Mouse (Mus musculus) heart, adult 2 months (tissue): ENCODE measurements at regions not wholly inside any gene's neighbourhood (a gene's known extent, or its start where the extent isn't known, plus 50 kb on each side); places are given as distances from the start of the nearest gene placed in this dataset.

Experiments
- DNase-seq, 2 experiments: peaks; one replicate each; pipeline ENCODE4 v3.0.0; 2021
- H3K27ac ChIP-seq: fragments of 200-600 bp; 2 replicates; pipeline ENCODE4 v1.8.1; 2022
- H3K27me3 ChIP-seq: fragments of 200-500 bp; 2 replicates; pipeline ENCODE4 v1.6.1; 2012; ENCODE audit warnings: mild to moderate bottlenecking, low read length, inconsistent platforms, mixed read lengths; ENCODE audit not compliant: control insufficient read depth, insufficient read depth
- H3K36me3 ChIP-seq: fragments of 200-500 bp; 2 replicates; pipeline ENCODE4 v1.6.1; 2012; ENCODE audit warnings: low read length, inconsistent platforms; ENCODE audit not compliant: control insufficient read depth, insufficient read depth
- H3K4me1 ChIP-seq: fragments of 200-500 bp; 2 replicates; pipeline ENCODE4 v1.6.1; 2011; ENCODE audit warnings: low read length; ENCODE audit not compliant: control insufficient read depth, insufficient read depth
- H3K4me3 ChIP-seq: fragments of 200-600 bp; 2 replicates; pipeline ENCODE4 v1.8.1; 2022
- H3K79me2 ChIP-seq: fragments of 200-500 bp; replicated peaks from 2 replicates; pipeline ENCODE4 v1.6.1; 2012; ENCODE audit warnings: mild to moderate bottlenecking, inconsistent platforms, low read length, moderate library complexity, mixed read lengths; ENCODE audit not compliant: control insufficient read depth, insufficient read depth
- H3K9ac ChIP-seq: fragments of 200-500 bp; 2 replicates; pipeline ENCODE4 v1.6.1; 2012; ENCODE audit warnings: low read depth, mild to moderate bottlenecking, control low read depth, inconsistent platforms, low read length, mixed read lengths
- CTCF ChIP-seq: fragments of 200-600 bp; IDR thresholded peaks from 2 replicates; pipeline ENCODE4 v1.8.1; 2022; ENCODE audit warnings: antibody characterized with exemption, mild to moderate bottlenecking, moderate library complexity
- EP300 ChIP-seq: fragments of 200-500 bp; IDR thresholded peaks from 2 replicates; pipeline ENCODE4 v1.6.1; 2011; ENCODE audit warnings: low read depth, low read length, control low read depth; ENCODE audit not compliant: insufficient read depth
- POLR2A ChIP-seq: fragments of 200-500 bp; IDR thresholded peaks from 2 replicates; pipeline ENCODE4 v1.6.1; 2011; ENCODE audit warnings: mild to moderate bottlenecking, low read depth, low read length, control low read depth; ENCODE audit not compliant: insufficient read depth
- WGBS: fragments of 180-500 bp; shearing (Covaris S2); methylation state at CpG from one replicate; pipeline ENCODE4 v1.1.7; 2018; 5-methylcytosine and 5-hydroxymethylcytosine counted together
- intact Hi-C: fragments of 180-260 bp; cut with DNase I; formaldehyde crosslinking; loops from one replicate; pipeline ENCODE4 v1.15.1; 2025

GRCm38 (mm10) chr13:101221331-101222043 lies 388.3 kb upstream of the Slc30a5 start:
- H3K79me2 ChIP-seq: no peaks in the 10 kb centered on the region
- DNase-seq: no peak
- no peaks in the 10 kb centered on the region for H3K4me1 ChIP-seq
- intact Hi-C loops: no loop called here
- no peak overlapping the region for H3K27ac ChIP-seq
- no peak overlapping the region for H3K9ac ChIP-seq
- no peak overlapping the region for H3K4me3 ChIP-seq
- TF ChIP-seq POLR2A: no peak
- no peak for TF ChIP-seq EP300
- no peak for TF ChIP-seq CTCF
- 65% methylated on average over 7 of the region's 7 CpGs for WGBS
- H3K27me3 ChIP-seq: no peaks in the 10 kb centered on the region
- no peaks in the 10 kb centered on the region for H3K36me3 ChIP-seq

- intact Hi-C loops: no loop called here
- Histone ChIP-seq H3K9ac (no peak overlapping the region), H3K36me3 (no peaks in the 10 kb centered on the region), H3K79me2 (no peaks in the 10 kb centered on the region), H3K27me3 (no peaks in the 10 kb centered on the region), H3K4me1 (no peaks in the 10 kb centered on the region), H3K27ac (no peak overlapping the region), H3K4me3 (no peak overlapping the region)
- no peak for DNase-seq
- TF ChIP-seq POLR2A (no peak), CTCF (no peak), EP300 (no peak)
- 84% methylated on average over 5 of the region's 5 CpGs for WGBS
Measured at GRCm38 (mm10) chr13:101219568-101219967, 386.3 kb upstream of the Slc30a5 start.

- WGBS: 74% methylated on average over 8 of the region's 8 CpGs
- intact Hi-C loops: no loop called here
- Histone ChIP-seq H3K27me3 (no peaks in the 10 kb centered on the region), H3K36me3 (no peaks in the 10 kb centered on the region), H3K9ac (no peak overlapping the region), H3K4me3 (no peak overlapping the region), H3K27ac (no peak overlapping the region), H3K4me1 (no peaks in the 10 kb centered on the region; the same call in 1 of the 2 replicates), H3K79me2 (no peaks in the 10 kb centered on the region)
- no peak for DNase-seq
- no peak for TF ChIP-seq POLR2A
- TF ChIP-seq CTCF: no peak
- no peak for TF ChIP-seq EP300
Measured at GRCm38 (mm10) chr13:101216897-101217480, 383.8 kb upstream of the Slc30a5 start.

- TF ChIP-seq POLR2A: no peak
- no peak for TF ChIP-seq EP300
- TF ChIP-seq CTCF: no peak
- WGBS: 71% methylated on average over 4 of the region's 4 CpGs
- H3K27me3 ChIP-seq: no peaks in the 10 kb centered on the region
- no peak for DNase-seq
- intact Hi-C loops: no loop called here
- H3K36me3 ChIP-seq: no peaks in the 10 kb centered on the region
- no peak overlapping the region for H3K4me3 ChIP-seq
- no peak overlapping the region for H3K27ac ChIP-seq
- H3K9ac ChIP-seq: no peak overlapping the region
- H3K79me2 ChIP-seq: no peaks in the 10 kb centered on the region
- H3K4me1 ChIP-seq: no peaks in the 10 kb centered on the region; the same call in 1 of the 2 replicates
Measured at GRCm38 (mm10) chr13:101216421-101216820, 383.2 kb upstream of the Slc30a5 start.

- Histone ChIP-seq H3K27me3 (no peaks in the 10 kb centered on the region), H3K4me1 (no peaks in the 10 kb centered on the region; the same call in 1 of the 2 replicates), H3K79me2 (no peaks in the 10 kb centered on the region), H3K36me3 (no peaks in the 10 kb centered on the region), H3K4me3 (no peak overlapping the region), H3K9ac (no peak overlapping the region), H3K27ac (no peak overlapping the region)
- DNase-seq: no peak
- intact Hi-C loops: no loop called here
- no peak for TF ChIP-seq POLR2A
- TF ChIP-seq EP300: no peak
- no peak for TF ChIP-seq CTCF
- 78% methylated on average over 11 of the region's 11 CpGs for WGBS
Measured at GRCm38 (mm10) chr13:101215792-101216221, 382.6 kb upstream of the Slc30a5 start.

GRCm38 (mm10) chr13:101215131-101215641 lies 382.0 kb upstream of the Slc30a5 start:
- Histone ChIP-seq H3K4me3 (no peak overlapping the region), H3K79me2 (no peaks in the 10 kb centered on the region), H3K27me3 (no peaks in the 10 kb centered on the region), H3K36me3 (no peaks in the 10 kb centered on the region), H3K9ac (no peak overlapping the region), H3K4me1 (no peaks in the 10 kb centered on the region; the same call in 1 of the 2 replicates), H3K27ac (no peak overlapping the region)
- WGBS: 87% methylated on average over 5 of the region's 5 CpGs
- no peak for TF ChIP-seq CTCF
- no peak for DNase-seq
- intact Hi-C loops: no loop called here
